Mouse (Mus musculus): ENCODE data around the gene Ing4.

Ing4 gene

DNA sequence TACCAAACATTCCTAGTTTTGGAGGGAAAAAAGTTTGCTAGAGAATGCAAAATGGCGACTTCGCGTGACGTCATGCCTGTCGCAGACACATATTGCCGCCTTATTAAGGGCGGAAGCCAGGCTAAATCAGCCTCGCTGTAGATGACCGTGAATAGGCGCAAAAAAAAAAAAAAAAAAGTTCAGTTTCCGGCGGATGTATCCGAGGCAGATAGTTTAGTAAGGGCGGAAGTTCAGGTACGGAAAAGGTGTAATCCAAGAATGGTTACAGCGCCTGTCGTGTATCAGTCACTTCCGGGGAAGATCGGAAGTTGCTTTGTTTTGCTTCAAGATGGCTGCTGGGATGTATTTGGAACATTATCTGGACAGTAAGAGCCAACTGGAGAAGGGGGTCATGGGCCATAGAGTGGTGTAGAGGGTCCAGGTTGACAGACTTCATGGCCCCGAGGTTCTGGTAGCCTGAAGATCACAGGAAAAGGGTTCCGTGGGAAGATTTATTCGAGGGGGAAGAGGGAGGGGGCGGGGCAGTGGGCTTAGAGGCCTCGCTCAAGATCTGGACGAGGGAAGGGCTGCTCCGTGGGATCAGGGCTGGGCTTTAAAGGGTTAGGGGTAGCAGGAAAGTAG is at the start of gene Ing4:
Ing4 (plus strand) TSS at position 228 of the 621 bp plus-strand sequence.
- DNase-seq, result peak; percentile 91

DNA sequence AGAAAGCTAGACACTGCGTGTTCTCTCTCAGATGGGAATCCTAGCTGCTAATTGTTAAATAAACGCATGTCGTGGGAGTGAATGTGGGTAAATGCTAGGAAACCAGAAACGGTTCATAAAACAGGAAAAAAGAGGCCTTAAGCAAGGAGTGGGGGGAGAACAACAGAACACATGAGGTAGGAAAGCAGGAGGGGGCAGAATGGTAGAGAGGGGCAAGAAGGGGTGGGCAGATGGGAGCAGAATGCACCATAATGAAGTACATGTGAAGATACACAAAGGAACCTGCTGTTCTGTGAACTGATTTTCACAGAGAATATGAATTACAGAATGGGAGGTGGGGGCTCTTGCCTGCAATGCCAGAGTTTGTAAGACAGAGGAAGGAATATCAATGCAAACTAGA is 47.3 kb upstream of the Ing4 start:
- DNase-seq, result no peak

DNA sequence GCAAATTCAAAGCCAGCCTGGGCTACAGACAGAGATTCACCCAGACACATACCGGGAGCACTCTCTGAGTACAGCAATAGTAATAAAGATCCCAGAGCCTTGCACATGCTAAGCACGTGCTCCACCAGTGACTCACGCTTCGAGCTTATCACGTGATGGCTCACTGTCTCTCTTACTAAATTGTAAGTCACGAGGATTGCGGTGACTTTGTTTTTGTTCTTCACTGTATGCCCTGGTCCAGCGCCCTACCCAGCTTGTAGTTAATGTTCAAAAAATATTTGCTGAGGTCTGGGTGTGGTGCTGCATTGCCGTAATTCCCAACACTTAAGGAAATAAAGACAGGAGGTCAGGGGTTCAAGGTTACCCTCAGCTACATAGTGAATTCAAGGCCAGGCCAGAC is 46.2 kb upstream of the Ing4 start:
- no peak for DNase-seq

DNA sequence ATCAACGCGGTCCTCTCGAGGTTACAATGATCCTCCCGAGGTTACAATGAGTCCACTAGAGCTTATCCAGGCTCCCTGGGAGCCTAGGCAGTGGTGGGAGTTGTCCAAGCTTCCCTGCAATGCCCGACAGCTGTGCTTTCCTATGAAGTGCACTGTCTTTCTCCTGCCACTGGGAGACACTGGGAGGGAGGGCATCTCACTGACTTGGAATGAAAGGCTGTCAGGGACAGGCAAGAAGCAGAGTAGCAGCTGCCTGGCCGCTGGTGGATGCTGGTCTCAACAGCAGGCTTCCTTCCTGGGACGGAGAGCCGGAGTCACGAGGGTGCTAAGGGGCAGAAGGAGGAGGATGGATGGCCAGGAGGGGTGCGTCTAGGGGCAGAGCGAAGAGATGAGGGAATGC is 45.7 kb upstream of the Ing4 start:
- no peak for DNase-seq

DNA sequence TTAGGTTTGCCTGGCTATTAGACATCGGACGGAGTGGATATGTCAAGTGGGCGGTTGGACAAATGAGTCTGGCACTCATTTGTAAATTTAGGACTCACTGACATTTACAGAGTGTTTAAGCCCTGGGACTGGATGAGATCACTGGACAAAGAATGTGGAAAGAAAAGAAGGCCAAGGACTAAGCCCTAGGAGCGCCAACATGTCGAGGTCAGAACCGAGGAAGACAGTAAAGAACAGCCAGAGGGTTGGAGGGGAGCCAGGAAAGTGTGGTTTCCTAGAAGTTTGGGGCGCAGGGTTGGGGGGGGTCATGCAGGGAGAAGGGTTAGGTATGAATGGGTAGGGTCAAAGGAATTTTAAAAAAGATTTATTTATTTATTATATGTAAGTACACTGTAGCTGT is 44.3 kb upstream of the Ing4 start:
- no peak for DNase-seq

DNA sequence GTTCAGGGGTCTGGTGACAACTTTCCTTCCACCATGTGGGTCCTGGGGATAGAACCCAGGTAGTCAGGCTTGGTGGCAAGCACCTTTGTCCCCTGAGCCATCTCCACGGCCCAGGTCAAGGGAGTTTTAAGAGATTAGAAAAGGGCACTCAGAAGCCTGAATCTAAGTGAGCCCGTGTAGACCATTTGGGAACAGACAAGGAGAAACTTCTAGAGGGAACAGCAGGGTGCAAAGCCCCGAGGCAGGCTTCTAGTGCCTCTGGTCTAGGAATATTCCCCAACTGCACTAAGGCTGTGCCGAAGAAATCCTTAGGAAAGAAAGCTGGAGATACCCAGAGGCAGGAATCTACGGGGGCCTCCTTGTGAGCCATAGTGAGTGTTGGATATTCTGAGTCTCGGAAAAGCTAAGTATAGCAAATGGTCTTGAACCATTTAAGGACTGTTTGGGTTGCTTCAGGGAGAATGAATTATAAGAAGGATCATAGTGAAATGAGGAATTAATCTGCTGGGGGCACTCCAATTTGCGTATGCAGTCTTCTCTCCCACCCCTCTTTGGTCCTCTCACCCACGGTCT is 43.6 kb upstream of the Ing4 start:
- no peak for DNase-seq

DNA sequence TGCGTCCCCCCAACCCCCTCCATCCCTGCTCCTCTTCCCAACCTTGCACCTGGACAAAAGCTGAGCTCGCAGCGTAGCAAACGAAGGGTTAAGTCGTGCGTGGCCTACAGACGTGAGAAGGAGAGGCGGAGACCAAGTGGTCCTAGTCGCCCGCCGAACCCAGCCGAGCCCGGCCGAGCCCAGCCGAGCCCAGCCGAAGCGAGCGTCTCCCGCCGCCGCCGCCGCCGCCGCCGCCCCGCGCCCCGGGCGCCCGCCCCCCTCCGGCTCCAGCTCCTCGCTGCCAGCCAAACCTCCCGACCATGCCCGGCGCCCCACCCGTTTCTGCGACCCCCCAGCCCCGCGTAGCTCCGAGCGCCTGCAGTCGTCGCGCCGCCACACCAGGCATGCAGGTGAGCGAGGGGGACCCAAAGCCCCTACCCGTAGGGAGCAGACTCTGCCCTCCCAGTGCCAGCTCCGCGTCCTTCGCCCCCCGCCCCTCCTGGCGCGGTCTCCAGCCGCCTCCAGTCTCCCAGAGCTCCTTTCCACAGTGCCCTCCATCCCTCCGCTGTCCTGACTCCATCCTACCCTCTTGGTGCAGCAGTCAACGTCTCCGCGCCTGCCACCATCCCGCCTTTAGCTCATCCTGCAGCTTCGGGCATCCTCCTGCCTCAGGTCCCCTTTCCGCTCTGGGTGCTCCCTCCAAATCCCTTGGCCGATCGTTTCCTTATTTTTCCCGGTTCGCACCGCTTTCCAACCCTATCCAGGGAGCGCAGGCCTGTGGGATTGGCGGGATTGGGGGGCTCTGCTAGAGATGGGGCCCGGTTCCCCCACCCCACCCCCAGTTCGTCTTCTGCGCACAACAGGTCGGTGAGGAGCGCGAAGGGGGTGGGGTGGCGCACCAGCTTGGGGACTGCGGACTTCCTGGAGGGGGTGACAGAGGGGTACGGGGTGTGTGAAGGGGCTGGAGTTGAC is 42.7 kb upstream of the Ing4 start, which contains the start of gene Pianp:
Pianp (plus strand) TSS at position 144 of the 951 bp plus-strand sequence.
- DNase-seq, result peak; percentile 89

DNA sequence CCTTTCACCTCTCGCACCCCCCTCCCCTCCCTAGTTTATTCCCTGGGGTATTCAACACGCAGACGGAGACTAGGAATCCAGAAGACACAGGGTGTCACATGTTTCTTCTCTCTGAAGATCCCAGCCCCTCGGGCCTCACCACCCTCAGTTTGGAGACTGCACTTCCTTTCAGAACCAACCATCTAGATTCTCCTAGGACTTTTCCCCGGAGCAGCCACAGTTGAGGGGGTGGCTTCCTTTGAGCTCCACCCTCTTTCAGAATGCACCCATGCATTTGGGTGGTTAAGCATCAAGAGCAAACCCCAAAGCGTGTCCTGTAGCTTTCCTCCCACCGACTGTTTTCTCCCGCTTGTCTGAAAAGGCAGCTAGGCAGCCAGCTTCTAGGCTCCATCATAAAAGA is 41.5 kb upstream of the Ing4 start:
- no peak for DNase-seq

DNA sequence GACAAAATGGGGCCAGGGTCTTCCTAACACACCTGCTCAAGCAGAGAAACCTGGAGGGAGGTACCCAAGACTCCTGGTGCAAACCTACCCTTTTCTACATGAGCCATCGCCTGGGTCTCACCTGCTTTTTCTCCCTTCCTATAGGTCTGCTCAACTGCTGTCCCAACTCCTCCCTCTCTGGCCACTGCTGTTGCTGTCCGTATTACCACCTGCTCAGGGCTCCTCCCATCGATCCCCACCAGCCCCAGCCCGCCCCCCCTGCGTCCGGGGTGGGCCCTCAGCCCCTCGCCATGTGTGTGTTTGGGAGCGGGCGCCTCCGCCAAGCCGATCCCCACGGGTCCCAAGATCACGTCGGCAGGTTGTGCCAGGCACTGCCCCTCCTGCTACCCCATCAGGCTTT is 40.5 kb upstream of the Ing4 start:
- DNase-seq, result no peak

DNA sequence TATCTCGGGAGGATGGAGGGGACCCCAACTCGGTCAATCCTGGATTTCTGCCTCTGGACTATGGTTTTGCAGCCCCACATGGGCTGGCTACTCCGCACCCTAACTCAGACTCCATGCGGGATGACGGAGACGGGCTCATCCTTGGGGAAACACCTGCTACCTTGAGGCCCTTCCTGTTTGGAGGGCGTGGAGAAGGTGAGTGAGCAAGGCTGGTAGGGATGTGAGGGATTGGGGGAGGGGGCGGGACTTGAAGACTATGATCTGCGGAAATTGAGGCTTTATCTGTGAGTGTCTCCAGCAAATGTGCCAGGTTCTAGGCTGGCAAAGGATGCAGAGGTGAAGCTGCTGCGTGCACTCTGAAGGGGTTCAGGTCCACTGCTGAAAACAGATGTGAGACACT is 40.0 kb upstream of the Ing4 start:
- DNase-seq, result no peak

DNA sequence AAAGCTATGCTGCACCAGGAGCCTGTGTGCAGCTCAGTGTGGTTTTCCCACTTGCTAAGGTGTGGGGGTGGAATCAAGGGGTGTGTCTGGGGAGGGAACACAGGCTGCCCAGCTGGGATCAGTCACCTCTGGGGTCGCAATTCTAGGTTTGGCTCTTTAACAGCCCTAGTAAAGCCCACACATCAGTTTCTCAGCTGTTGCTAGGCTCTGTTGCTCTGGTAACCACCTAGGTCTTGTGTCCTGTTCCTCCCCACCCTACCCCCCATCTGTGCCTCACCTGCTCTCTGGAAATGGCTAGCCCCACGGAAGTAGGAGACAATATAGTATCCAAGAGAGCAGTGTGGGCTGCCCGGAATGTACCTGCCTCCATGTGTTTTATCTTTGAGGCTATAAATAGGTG is 35.9 kb upstream of the Ing4 start:
- DNase-seq, result no peak

DNA sequence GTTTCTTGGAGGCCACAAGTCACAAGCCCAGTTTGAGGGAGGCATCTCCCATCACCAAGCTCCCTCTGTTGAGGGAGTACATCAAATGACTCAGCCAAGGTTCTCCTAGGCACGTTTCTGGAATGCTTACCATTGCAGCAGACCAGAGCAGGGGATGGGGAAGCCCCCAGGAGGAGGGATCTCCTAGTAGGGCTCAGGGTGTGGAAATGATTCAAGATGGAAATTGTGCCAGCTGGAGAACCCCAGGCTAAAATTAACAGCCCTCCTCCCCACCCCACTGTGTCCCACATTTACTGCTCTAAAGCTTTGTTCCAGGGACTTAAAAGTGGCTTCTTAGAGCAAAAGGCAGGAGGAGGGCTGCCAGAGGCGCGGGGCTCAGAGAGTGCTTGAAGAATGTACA is 34.5 kb upstream of the Ing4 start:
- DNase-seq, result no peak

DNA sequence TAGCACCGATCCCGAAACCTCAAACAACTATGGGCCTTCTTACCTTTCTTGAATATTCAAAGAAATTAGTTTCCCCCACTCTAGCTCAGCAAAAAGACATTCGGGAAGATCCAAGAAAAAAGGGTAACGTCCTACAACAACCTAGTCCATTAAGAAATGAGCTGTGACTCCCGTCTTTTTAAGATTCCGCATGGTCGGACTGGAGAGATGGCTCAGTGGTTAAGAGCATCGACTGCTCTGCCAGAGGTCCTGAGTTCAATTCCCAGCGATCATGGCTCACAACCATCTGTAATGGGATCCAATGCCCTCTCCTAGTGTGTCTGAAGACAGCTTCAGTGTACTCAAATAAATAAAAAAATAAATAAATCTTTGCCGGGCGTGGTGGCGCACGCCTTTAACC is 31.5 kb upstream of the Ing4 start:
- no peak for DNase-seq

DNA sequence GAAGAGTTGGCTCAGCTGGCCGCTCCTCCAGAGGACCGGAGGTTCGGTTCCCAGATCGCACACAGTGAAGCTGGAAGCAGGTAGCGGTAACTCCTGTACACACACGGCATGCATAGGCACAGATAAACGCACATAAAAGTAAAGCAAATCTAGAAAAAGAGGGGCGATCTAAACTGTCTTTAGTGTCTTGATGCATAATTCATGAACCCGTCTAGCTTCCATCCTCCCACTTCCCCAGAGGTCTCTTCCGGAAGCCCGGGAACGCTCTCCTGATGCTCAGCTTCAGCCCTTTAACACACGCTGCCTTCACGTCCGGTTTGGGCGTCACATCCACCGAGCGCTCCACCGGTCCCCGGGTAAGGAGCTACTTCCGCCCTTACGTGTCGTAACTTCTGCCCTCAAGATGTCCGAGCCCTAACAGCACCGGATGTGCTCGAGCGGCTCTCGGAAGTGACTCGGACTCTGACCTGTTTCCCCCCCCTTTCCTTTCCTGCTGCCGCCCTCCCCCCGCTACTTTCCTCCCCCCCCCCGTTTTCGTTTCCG is 30.9 kb upstream of the Ing4 start:
- DNase-seq, result peak; percentile 97

DNA sequence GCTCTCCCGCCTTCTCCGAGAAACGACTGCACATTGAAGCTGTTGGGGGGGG is 30.6 kb upstream of the Ing4 start, which contains the start of gene Zfp384:
Zfp384 (plus strand) TSS at position 17 of the 52 bp plus-strand sequence.
- DNase-seq, result no peak

DNA sequence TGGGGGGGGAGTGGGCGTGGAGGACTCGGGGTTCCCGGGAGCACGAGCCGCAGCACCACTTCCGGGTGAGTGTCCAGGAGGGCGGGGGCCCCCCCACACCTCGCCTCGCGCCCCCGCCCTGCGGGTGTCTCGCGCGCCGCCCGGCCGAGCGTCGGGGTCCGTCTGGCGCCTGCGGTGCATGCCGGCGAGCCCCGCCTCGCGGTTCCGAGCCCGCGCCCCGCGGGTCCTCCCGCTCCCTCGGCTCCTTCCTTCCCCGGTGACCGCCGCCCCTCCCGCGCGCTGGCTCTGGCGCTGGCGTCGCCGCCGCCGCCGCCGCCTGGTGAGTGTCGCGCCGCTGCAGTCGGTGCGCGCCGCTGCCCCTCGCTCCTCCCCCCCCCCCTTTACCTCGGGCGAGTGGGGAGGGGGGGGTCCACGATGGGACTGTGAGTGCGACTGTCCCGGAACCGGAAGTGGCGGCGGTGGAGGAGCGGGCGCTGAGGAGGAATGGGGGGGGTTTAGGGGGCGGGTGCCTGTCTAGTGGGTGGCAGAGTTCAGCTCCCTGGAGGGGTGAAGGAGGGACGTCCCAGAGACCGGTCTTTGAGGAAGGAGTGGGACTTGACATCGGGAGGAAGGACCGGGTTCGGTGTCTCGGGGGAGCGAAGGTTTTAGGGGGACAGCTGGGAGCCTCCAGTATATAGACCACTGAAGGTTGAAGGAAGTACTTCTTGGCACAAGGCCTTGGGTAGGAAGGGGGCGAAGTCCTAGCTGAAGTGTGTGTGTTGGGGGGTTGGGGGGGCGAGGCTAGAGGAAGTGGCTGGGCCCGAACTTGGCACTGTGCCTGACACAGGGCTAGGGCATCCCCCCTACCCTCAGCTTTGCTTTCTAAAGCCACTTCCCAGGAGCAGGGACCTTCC is 30.1 kb upstream of the Ing4 start:
- peak; percentile 88 for DNase-seq

DNA sequence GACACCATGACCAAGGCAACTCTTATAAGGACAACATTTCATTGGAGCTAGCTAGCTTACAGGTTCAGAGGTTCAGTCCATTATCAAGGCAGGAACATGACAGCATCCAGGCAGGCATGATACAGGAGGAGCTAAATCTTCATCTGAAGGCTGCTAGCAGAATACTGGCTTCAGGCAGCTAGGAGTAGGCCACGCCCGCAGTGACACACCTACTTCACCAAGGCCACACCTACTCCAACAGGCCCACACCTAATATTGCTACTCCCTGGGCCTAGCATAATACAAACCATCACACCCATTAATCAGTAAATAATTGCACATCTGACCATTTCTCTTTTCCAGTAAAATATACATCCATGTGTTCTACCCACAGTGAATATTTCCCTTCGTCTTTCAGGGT is 21.9 kb upstream of the Ing4 start:
- no peak for DNase-seq

DNA sequence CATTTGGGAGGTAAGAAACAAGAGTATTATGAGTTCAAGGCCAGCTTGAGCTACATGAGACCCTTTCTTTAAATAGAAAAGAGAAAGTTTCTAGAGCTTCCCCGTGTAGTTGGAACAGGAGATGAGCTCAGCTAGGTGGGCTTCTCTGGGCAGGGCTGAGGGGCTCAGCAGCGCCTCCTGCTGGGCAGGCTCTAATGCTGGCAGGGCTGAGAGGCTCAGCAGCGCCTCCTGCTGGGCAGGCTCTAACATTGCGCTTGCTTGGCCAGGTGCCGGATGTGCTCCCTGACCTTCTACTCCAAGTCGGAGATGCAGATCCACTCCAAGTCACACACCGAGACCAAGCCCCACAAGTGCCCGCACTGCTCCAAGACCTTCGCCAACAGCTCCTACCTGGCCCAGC is 9.0 kb upstream of the Ing4 start:
- DNase-seq, result peak; percentile 75

DNA sequence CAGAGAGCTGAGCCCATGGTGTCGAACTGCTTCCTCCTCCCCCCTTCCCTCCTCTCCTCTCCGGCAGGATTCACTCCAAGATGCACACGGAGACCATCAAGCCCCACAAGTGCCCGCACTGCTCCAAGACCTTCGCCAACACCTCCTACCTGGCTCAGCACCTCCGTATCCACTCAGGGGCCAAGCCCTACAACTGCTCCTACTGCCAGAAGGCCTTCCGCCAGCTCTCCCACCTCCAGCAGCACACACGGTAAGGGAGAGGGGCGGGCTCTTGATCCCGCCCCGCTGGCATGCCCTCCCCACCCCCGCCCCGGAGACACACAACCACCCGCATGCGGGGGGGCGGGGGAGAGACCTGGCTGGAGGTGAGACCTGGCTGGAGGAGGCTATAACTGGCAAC is 8.0 kb upstream of the Ing4 start:
- DNase-seq, result no peak

DNA sequence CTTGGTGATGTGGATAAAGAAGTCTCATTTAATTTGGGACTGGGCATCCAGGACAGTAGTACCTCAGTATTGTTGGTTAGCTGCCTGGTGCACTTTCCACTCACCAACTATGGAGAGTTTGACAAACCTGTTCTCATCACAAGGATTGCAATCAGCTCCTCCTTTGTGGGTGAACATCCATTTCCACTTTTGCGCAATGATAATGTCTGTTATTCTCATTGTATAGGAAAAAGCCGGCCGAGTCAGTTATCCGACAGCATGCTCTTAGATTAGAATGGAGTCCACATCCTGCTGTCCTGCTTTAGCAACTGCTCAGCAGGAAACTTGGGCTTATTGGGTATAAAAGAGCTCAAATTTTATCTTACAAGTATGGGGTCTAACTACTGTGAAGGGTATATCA is 894 bp upstream of the Ing4 start:
- DNase-seq, result no peak

DNA sequence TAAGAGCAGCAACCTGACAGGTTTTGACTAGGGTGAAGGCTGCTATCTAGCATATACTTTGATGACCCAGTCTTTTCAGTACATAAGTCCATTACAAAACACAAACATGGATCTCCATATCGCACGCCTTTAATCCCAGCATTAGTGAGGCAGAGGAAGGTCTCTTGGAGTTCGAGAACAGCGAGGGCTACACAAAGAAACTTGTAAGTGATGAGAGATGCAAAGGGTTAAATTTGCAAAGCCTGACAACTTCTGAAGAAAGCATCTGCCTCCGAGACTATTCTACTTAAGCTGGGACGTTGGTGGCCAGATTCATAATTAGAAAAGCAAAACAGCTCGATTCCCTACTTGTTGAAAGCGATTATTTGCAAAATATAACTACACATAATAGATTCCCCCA is 429 bp upstream of the Ing4 start:
- no peak for DNase-seq

DNA sequence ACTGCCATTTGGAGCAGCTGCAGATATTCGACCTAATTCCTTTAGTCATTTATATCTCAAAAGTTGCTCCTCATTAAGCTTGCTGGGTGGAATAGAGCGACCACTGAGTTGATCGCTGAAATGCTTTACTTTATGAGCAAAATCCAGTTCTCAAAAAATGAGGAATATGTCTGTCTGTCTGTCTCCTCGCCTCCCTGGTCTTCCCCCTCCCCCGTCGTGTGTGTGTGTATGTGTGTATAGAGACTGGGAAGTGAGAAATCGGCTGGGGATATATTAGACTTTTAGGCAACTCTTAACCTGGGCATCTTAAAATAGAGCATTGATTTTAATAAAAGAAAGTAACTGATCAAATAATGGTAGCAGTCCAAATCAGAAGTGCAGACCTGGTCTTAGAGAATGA is 661 bp downstream of the Ing4 start:
- DNase-seq, result no peak

DNA sequence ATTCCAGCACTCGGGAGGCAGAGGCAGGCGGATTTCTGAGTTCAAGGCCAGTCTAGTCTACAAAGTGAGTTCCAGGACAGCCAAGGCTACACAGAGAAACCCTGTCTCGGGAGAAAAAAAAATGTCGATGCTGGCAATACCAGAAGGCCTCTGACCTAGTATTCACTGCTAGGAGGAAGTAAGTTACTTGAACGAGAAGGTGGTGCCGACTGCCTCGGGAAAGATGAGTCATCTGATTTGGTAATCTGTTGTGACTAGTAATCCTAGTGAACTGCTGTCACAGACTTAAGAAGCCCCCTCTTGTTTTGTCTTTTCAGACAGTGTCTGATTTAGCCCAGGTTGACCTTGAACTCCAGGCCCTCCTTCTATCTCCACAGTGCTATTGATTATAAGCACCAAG is 1.5 kb downstream of the Ing4 start:
- DNase-seq, result no peak
